In genomic region chr14:24293631-24294030, GRCm38 (mm10) we compare ENCODE assay signal across 28 mouse cellular contexts. TPM values are rescaled to one million over a fixed set of nuclear protein-coding genes. Genes with fewer than 3 reads are reported as not detected.
DNase-seq lines count a peak whose midpoint lies in the region; TF ChIP-seq lines count a peak whose summit lies in the region.
"Had no signal": no experiment of that assay in that cellular context is flagged by ENCODE, and none has a peak within 500 bp of the region (broad histone marks: within the 10 kb centered on the region; RNA-seq: fewer than 3 reads in every experiment).

No protein-coding gene starts in this region.

- no peak overlapping the region for H3K4me3 ChIP-seq in heart, embryonic 10.5 days
- H3K4me3 ChIP-seq in heart, adult 2 months, result no peak overlapping the region
- peak overlapping the region; percentile 76 for H3K4me3 ChIP-seq in testis, adult 2 months (ENCODE audit: control insufficient read depth, low read depth, low read length)
- H3K4me3 ChIP-seq: embryonic facial prominence, embryonic 10.5 days; embryonic facial prominence, embryonic 12.5 days; forebrain, embryonic 13.5 days; forebrain, embryonic 15.5 days had no signal

- TF ChIP-seq EP300 in heart, adult 2 months (IDR thresholded peaks at IDR 0.05; ENCODE audit: insufficient read depth, low read depth, low read length), result no peak

- no peaks in the 10 kb centered on the region for H3K36me3 ChIP-seq in heart, embryonic 10.5 days
- no peaks in the 10 kb centered on the region for H3K36me3 ChIP-seq in heart, adult 2 months (ENCODE audit: control insufficient read depth, insufficient read depth, low read length)
- no peaks in the 10 kb centered on the region for H3K36me3 ChIP-seq in testis, adult 2 months (ENCODE audit: control insufficient read depth, insufficient read depth, low read length)
- H3K36me3 ChIP-seq: embryonic facial prominence, embryonic 10.5 days; embryonic facial prominence, embryonic 12.5 days; forebrain, embryonic 15.5 days; G1E had no signal

- peaks cover 13% of the 10 kb centered on the region; the same call in 1 of the 2 replicates for H3K4me1 ChIP-seq in heart, embryonic 10.5 days
- no peaks in the 10 kb centered on the region for H3K4me1 ChIP-seq in heart, adult 2 months (ENCODE audit: control insufficient read depth, insufficient read depth, low read length)
- H3K4me1 ChIP-seq in testis, adult 2 months (ENCODE audit: control insufficient read depth, insufficient read depth, low read length), result peaks cover 4% of the 10 kb centered on the region
- H3K4me1 ChIP-seq: embryonic facial prominence, embryonic 10.5 days; embryonic facial prominence, embryonic 12.5 days; forebrain, embryonic 13.5 days; forebrain, embryonic 15.5 days had no signal

- intact Hi-C loops in heart, adult 2 months (cut with DNase I), result no loop called here

- WGBS in heart, embryonic 10.5 days, result 47% methylated on average over 5 of the region's 5 CpGs
- 66% methylated on average over 5 of the region's 5 CpGs for WGBS in heart, adult 2 months

- H3K27ac ChIP-seq in heart, embryonic 10.5 days, result peak overlapping the region; percentile 31; the same call in 1 of the 2 replicates
- no peak overlapping the region for H3K27ac ChIP-seq in heart, adult 2 months
- H3K27ac ChIP-seq in testis, adult 2 months (ENCODE audit: control insufficient read depth, insufficient read depth, low read depth, low read length), result no peak overlapping the region
- H3K27ac ChIP-seq: embryonic facial prominence, embryonic 10.5 days; embryonic facial prominence, embryonic 12.5 days; forebrain, embryonic 13.5 days; forebrain, embryonic 15.5 days had no signal

- H3K9ac ChIP-seq in heart, adult 2 months (ENCODE audit: low read depth, low read length), result no peak overlapping the region
- H3K9ac ChIP-seq: embryonic facial prominence, embryonic 12.5 days; forebrain, embryonic 13.5 days; forebrain, embryonic 15.5 days; forebrain, postnatal 0 days had no signal

- TF ChIP-seq CTCF in heart, adult 2 months (IDR thresholded peaks at IDR 0.05), result no peak
- TF ChIP-seq CTCF in testis, adult 2 months (IDR thresholded peaks at IDR 0.05; ENCODE audit: control insufficient read depth, insufficient read depth, insufficient replicate concordance, low read depth, low read length), result no peak

- no peak for TF ChIP-seq POLR2A in heart, adult 2 months (IDR thresholded peaks at IDR 0.05; ENCODE audit: insufficient read depth, low read depth, low read length)
- no peak for TF ChIP-seq POLR2A in testis, adult 2 months (IDR thresholded peaks at IDR 0.05; ENCODE audit: control insufficient read depth, low read depth, low read length)

- H3K27me3 ChIP-seq in heart, embryonic 10.5 days (ENCODE audit: insufficient read depth, poor library complexity, severe bottlenecking), result no peaks in the 10 kb centered on the region
- no peaks in the 10 kb centered on the region; the same call in 1 of the 2 replicates for H3K27me3 ChIP-seq in heart, adult 2 months (ENCODE audit: control insufficient read depth, insufficient read depth, low read length)
- no peaks in the 10 kb centered on the region for H3K27me3 ChIP-seq in testis, adult 2 months (ENCODE audit: control insufficient read depth, insufficient read depth, low read length)
- H3K27me3 ChIP-seq: CH12.LX; embryonic facial prominence, embryonic 12.5 days; forebrain, embryonic 13.5 days; forebrain, embryonic 15.5 days had no signal

- no peaks in the 10 kb centered on the region for H3K79me2 ChIP-seq in heart, adult 2 months (replicated peaks; ENCODE audit: control insufficient read depth, insufficient read depth, low read length)

- H3K9me3 ChIP-seq in heart, embryonic 10.5 days, result no peaks in the 10 kb centered on the region
- H3K9me3 ChIP-seq: embryonic facial prominence, embryonic 10.5 days; embryonic facial prominence, embryonic 12.5 days; forebrain, embryonic 13.5 days; forebrain, embryonic 15.5 days; G1E had no signal

- DNase-seq in embryo, embryonic 10 days (ENCODE audit: low spot score), result peak; percentile 2
- no peak for DNase-seq in embryo, embryonic 10.5 days (ENCODE audit: low spot score)
- DNase-seq in heart, embryonic 10.5 days (ENCODE audit: low spot score), result peak; percentile 61
- no peak for DNase-seq in heart, adult 2 months
- DNase-seq in testis, postnatal 14 days (ENCODE audit: low spot score), result no peak
- DNase-seq: adrenal gland, adult 8-10 months; adrenal gland, postnatal 14 days; adrenal gland, postnatal 36 days; B cell, adult 2 months; cerebellum, adult 11-12 months; cerebellum, adult 2 months; cerebellum, adult 9-10 months; cerebellum, postnatal 10 days; cerebellum, postnatal 25 days; forebrain, postnatal 0 days had no signal

RNA-seq across cellular contexts. Expression of gene E330034G19Rik, which starts 0.6 kb away (rescaled TPM):
- polyA plus RNA-seq in heart, embryonic 10.5 days (2016; fragmentation: Nextera tagmentation; extraction: Ambion mirVana), result not detected in 2 replicates
- total RNA-seq in heart, adult 2 months (2021), result not detected
- polyA plus RNA-seq in heart, adult 2 months (2012; rRNA removed), result not detected in 2 replicates
- polyA plus RNA-seq in testis, adult 2 months (2012; rRNA removed), result 6.7 and 7.9 TPM in 2 replicates
- total RNA-seq: adrenal gland, adult 18-20 months; adrenal gland, adult 8-10 months; adrenal gland, postnatal 14 days; adrenal gland, postnatal 36 days; CH12.LX; forebrain, postnatal 0 days; G1E had no signal
- polyA plus RNA-seq: activated CD4-positive, CD25-positive, alpha-beta regulatory T cell, adult 4 months; CD4-positive, CD25-positive, alpha-beta regulatory T cell, adult 4 months; embryonic facial prominence, embryonic 10.5 days; embryonic facial prominence, embryonic 12.5 days; embryonic facial prominence, embryonic 14.5 days; forebrain, embryonic 11.5 days; forebrain, embryonic 13.5 days; forebrain, embryonic 15.5 days; G1E; Patski had no signal

RNA-seq across cellular contexts. Expression of gene Dlg5, which starts 47.9 kb away (rescaled TPM):
- 11.3 and 15.1 TPM in 2 replicates for polyA plus RNA-seq in heart, embryonic 10.5 days (2016; fragmentation: Nextera tagmentation; extraction: Ambion mirVana)
- 1 to 10 TPM; 7.7 TPM for total RNA-seq in heart, adult 2 months (2021)
- polyA plus RNA-seq in heart, adult 2 months (2012; rRNA removed), result 11.4 and 13.9 TPM in 2 replicates
- 3.4 and 5.8 TPM in 2 replicates for polyA plus RNA-seq in testis, adult 2 months (2012; rRNA removed)

Comparison
In these comparisons a context has a peak if more than half of its experiments do, and no peak if none do; other contexts are left out.
1. DNase-seq: peak in embryo, embryonic 10 days (single experiment) and heart, embryonic 10.5 days (single experiment); none in embryo, embryonic 10.5 days (single experiment), heart, adult 2 months (0 of 2) and testis, postnatal 14 days (single experiment).